Mouse (Mus musculus) thymus, adult 2 months (tissue): Measurements from ENCODE around the gene Hspa1b.

Experiments
- CTCF ChIP-seq: fragments of 200-500 bp; IDR thresholded peaks from 2 replicates; pipeline ENCODE4 v1.5.1; 2012; ENCODE audit warnings: mild to moderate bottlenecking, control low read depth, low read length, moderate library complexity, borderline replicate concordance; ENCODE audit not compliant: control insufficient read depth, poor library complexity, insufficient read depth; ENCODE audit errors: extremely low read depth
- POLR2A ChIP-seq: fragments of 200-500 bp; IDR thresholded peaks from 2 replicates; pipeline ENCODE4 v1.6.1; 2012; ENCODE audit warnings: mild to moderate bottlenecking, low read length, control low read depth, moderate library complexity; ENCODE audit not compliant: control insufficient read depth, poor library complexity, insufficient read depth; ENCODE audit errors: extremely low read depth

- no peak for TF ChIP-seq CTCF
- TF ChIP-seq POLR2A = no peak
Observed at GRCm38 (mm10) chr17:34944362-34944761, 14.7 kb downstream of the Hspa1b start.
